Mouse (Mus musculus): ENCODE results near the gene Litaf. TPM values are rescaled to one million over a fixed set of nuclear protein-coding genes. Genes with fewer than 3 reads are reported as not detected.

Gene Litaf
- polyA plus RNA-seq, 1 experiment from 2014 or later: 44.5 TPM

GRCm38 (mm10) chr16:10940661-10941060 lies 125.3 kb downstream of the Litaf start:
- H3K27ac ChIP-seq (ENCODE audit: low read depth, low read length): no peak overlapping the region
- ATAC-seq: no peak
- no peak overlapping the region for H3K9ac ChIP-seq (ENCODE audit: low read length)

GRCm38 (mm10) chr16:10939932-10940331 lies 126.0 kb downstream of the Litaf start:
- H3K9ac ChIP-seq (ENCODE audit: low read length): no peak overlapping the region
- H3K4me2 ChIP-seq (ENCODE audit: low read length): no peak overlapping the region
- H3K27me3 ChIP-seq (replicated peaks; ENCODE audit: control insufficient read depth, insufficient read depth, low read length): no peaks in the 10 kb centered on the region
- WGBS: 92% methylated on average over 4 of the region's 4 CpGs
- H3K36me3 ChIP-seq (ENCODE audit: control insufficient read depth, insufficient read depth, low read length): no peaks in the 10 kb centered on the region
- no peak for ATAC-seq
- H3K27ac ChIP-seq (ENCODE audit: low read depth, low read length): no peak overlapping the region
- no peak for DNase-seq (ENCODE audit: low spot score)
- no peaks in the 10 kb centered on the region for H3K4me1 ChIP-seq (ENCODE audit: control insufficient read depth, insufficient read depth, low read length)
- no peak overlapping the region for H3K4me3 ChIP-seq (ENCODE audit: low read depth, low read length)
- no peaks in the 10 kb centered on the region for H3K9me3 ChIP-seq (replicated peaks; ENCODE audit: control insufficient read depth, low read length)

More at GRCm38 (mm10) chr16:10940661-10941060, 125.3 kb downstream of the Litaf start:
- no peak overlapping the region for H3K4me3 ChIP-seq (ENCODE audit: low read depth, low read length)
- H3K9me3 ChIP-seq (replicated peaks; ENCODE audit: control insufficient read depth, low read length): no peaks in the 10 kb centered on the region
- WGBS: 84% methylated on average over 2 of the region's 2 CpGs
- no peaks in the 10 kb centered on the region for H3K27me3 ChIP-seq (replicated peaks; ENCODE audit: control insufficient read depth, insufficient read depth, low read length)
- no peaks in the 10 kb centered on the region for H3K36me3 ChIP-seq (ENCODE audit: control insufficient read depth, insufficient read depth, low read length)
- no peak overlapping the region for H3K4me2 ChIP-seq (ENCODE audit: low read length)
- DNase-seq (ENCODE audit: low spot score): no peak
- H3K4me1 ChIP-seq (ENCODE audit: control insufficient read depth, insufficient read depth, low read length): no peaks in the 10 kb centered on the region

GRCm38 (mm10) chr16:10937497-10937896 lies 128.5 kb downstream of the Litaf start:
- Histone ChIP-seq H3K4me1 (ENCODE audit: control insufficient read depth, insufficient read depth, low read length) (no peaks in the 10 kb centered on the region), H3K9ac (ENCODE audit: low read length) (no peak overlapping the region), H3K9me3 (replicated peaks; ENCODE audit: control insufficient read depth, low read length) (no peaks in the 10 kb centered on the region), H3K36me3 (ENCODE audit: control insufficient read depth, insufficient read depth, low read length) (no peaks in the 10 kb centered on the region), H3K27ac (ENCODE audit: low read depth, low read length) (no peak overlapping the region), H3K4me2 (ENCODE audit: low read length) (no peak overlapping the region), H3K27me3 (replicated peaks; ENCODE audit: control insufficient read depth, insufficient read depth, low read length) (no peaks in the 10 kb centered on the region), H3K4me3 (ENCODE audit: low read depth, low read length) (no peak overlapping the region)
- ATAC-seq (no peak), DNase-seq (ENCODE audit: low spot score) (no peak)
- 83% methylated on average over 11 of the region's 11 CpGs for WGBS

- 34% methylated on average over 5 of the region's 5 CpGs for WGBS
- no peak for ATAC-seq
- Histone ChIP-seq H3K4me1 (ENCODE audit: control insufficient read depth, insufficient read depth, low read length) (no peaks in the 10 kb centered on the region), H3K36me3 (ENCODE audit: control insufficient read depth, insufficient read depth, low read length) (no peaks in the 10 kb centered on the region), H3K9me3 (replicated peaks; ENCODE audit: control insufficient read depth, low read length) (no peaks in the 10 kb centered on the region), H3K27ac (ENCODE audit: low read depth, low read length) (no peak overlapping the region), H3K4me3 (ENCODE audit: low read depth, low read length) (no peak overlapping the region), H3K9ac (ENCODE audit: low read length) (no peak overlapping the region), H3K4me2 (ENCODE audit: low read length) (no peak overlapping the region), H3K27me3 (replicated peaks; ENCODE audit: control insufficient read depth, insufficient read depth, low read length) (no peaks in the 10 kb centered on the region)
- DNase-seq (ENCODE audit: low spot score): no peak
These were observed 129.1 kb downstream of the Litaf start for GRCm38 (mm10) chr16:10936700-10937319.

GRCm38 (mm10) chr16:10934047-10934446 lies 131.9 kb downstream of the Litaf start:
- H3K4me2 ChIP-seq (ENCODE audit: low read length): no peak overlapping the region
- 100% methylated on average over 1 of the region's 1 CpGs for WGBS
- 0 out of 2 replicates have a peak, but pooled peaks cover 3% of the 10 kb centered on the region for H3K9me3 ChIP-seq (replicated peaks; ENCODE audit: control insufficient read depth, low read length)
- H3K36me3 ChIP-seq (ENCODE audit: control insufficient read depth, insufficient read depth, low read length): no peaks in the 10 kb centered on the region
- DNase-seq (ENCODE audit: low spot score): no peak
- H3K4me3 ChIP-seq (ENCODE audit: low read depth, low read length): no peak overlapping the region
- H3K27ac ChIP-seq (ENCODE audit: low read depth, low read length): no peak overlapping the region
- no peak overlapping the region for H3K9ac ChIP-seq (ENCODE audit: low read length)
- no peaks in the 10 kb centered on the region for H3K4me1 ChIP-seq (ENCODE audit: control insufficient read depth, insufficient read depth, low read length)
- no peak for ATAC-seq
- H3K27me3 ChIP-seq (replicated peaks; ENCODE audit: control insufficient read depth, insufficient read depth, low read length): no peaks in the 10 kb centered on the region

GRCm38 (mm10) chr16:10933372-10933771 lies 132.6 kb downstream of the Litaf start:
- peak; percentile 23 for DNase-seq (ENCODE audit: low spot score)
- Histone ChIP-seq H3K4me2 (ENCODE audit: low read length) (no peak overlapping the region), H3K4me3 (ENCODE audit: low read depth, low read length) (no peak overlapping the region), H3K9ac (ENCODE audit: low read length) (no peak overlapping the region), H3K27me3 (replicated peaks; ENCODE audit: control insufficient read depth, insufficient read depth, low read length) (no peaks in the 10 kb centered on the region), H3K27ac (ENCODE audit: low read depth, low read length) (no peak overlapping the region), H3K36me3 (ENCODE audit: control insufficient read depth, insufficient read depth, low read length) (no peaks in the 10 kb centered on the region), H3K9me3 (replicated peaks; ENCODE audit: control insufficient read depth, low read length) (0 out of 2 replicates have a peak, but pooled peaks cover 3% of the 10 kb centered on the region), H3K4me1 (ENCODE audit: control insufficient read depth, insufficient read depth, low read length) (no peaks in the 10 kb centered on the region)
- no peak for ATAC-seq
- WGBS: 73% methylated on average over 3 of the region's 3 CpGs

- Histone ChIP-seq H3K27me3 (replicated peaks; ENCODE audit: control insufficient read depth, insufficient read depth, low read length) (no peaks in the 10 kb centered on the region), H3K9me3 (replicated peaks; ENCODE audit: control insufficient read depth, low read length) (0 out of 2 replicates have a peak, but pooled peaks cover 3% of the 10 kb centered on the region), H3K36me3 (ENCODE audit: control insufficient read depth, insufficient read depth, low read length) (no peaks in the 10 kb centered on the region), H3K27ac (ENCODE audit: low read depth, low read length) (no peak overlapping the region), H3K4me1 (ENCODE audit: control insufficient read depth, insufficient read depth, low read length) (no peaks in the 10 kb centered on the region; the same call in 1 of the 2 replicates), H3K9ac (ENCODE audit: low read length) (no peak overlapping the region), H3K4me3 (ENCODE audit: low read depth, low read length) (no peak overlapping the region), H3K4me2 (ENCODE audit: low read length) (no peak overlapping the region)
- ATAC-seq (no peak), DNase-seq (ENCODE audit: low spot score) (no peak)
- 94% methylated on average over 1 of the region's 1 CpGs for WGBS
These were observed 138.9 kb downstream of the Litaf start for GRCm38 (mm10) chr16:10927026-10927425.

- no peak for ATAC-seq
- H3K27ac ChIP-seq (ENCODE audit: low read depth, low read length): peak overlapping the region; percentile 27; the same call in 1 of the 2 replicates
These were observed 140.3 kb downstream of the Litaf start for GRCm38 (mm10) chr16:10925591-10926180.

GRCm38 (mm10) chr16:10923561-10923960 lies 142.4 kb downstream of the Litaf start:
- ATAC-seq: no peak
- 65% methylated on average over 5 of the region's 5 CpGs for WGBS

More at GRCm38 (mm10) chr16:10925591-10926180, 140.3 kb downstream of the Litaf start:
- 45% methylated on average over 7 of the region's 7 CpGs for WGBS
- no peaks in the 10 kb centered on the region for H3K27me3 ChIP-seq (replicated peaks; ENCODE audit: control insufficient read depth, insufficient read depth, low read length)
- no peak overlapping the region for H3K9ac ChIP-seq (ENCODE audit: low read length)
- H3K9me3 ChIP-seq (replicated peaks; ENCODE audit: control insufficient read depth, low read length): 0 out of 2 replicates have a peak, but pooled peaks cover 3% of the 10 kb centered on the region
- no peaks in the 10 kb centered on the region for H3K36me3 ChIP-seq (ENCODE audit: control insufficient read depth, insufficient read depth, low read length)
- H3K4me3 ChIP-seq (ENCODE audit: low read depth, low read length): no peak overlapping the region
- peak; percentile 56 for DNase-seq (ENCODE audit: low spot score)
- H3K4me1 ChIP-seq (ENCODE audit: control insufficient read depth, insufficient read depth, low read length): no peaks in the 10 kb centered on the region; the same call in 1 of the 2 replicates
- H3K4me2 ChIP-seq (ENCODE audit: low read length): no peak overlapping the region

More at GRCm38 (mm10) chr16:10923561-10923960, 142.4 kb downstream of the Litaf start:
- no peak overlapping the region for H3K27ac ChIP-seq (ENCODE audit: low read depth, low read length)
- H3K4me3 ChIP-seq (ENCODE audit: low read depth, low read length): no peak overlapping the region
- no peaks in the 10 kb centered on the region for H3K27me3 ChIP-seq (replicated peaks; ENCODE audit: control insufficient read depth, insufficient read depth, low read length)
- no peak for DNase-seq (ENCODE audit: low spot score)
- no peaks in the 10 kb centered on the region; the same call in 1 of the 2 replicates for H3K4me1 ChIP-seq (ENCODE audit: control insufficient read depth, insufficient read depth, low read length)
- H3K9ac ChIP-seq (ENCODE audit: low read length): no peak overlapping the region
- H3K4me2 ChIP-seq (ENCODE audit: low read length): no peak overlapping the region
- no peaks in the 10 kb centered on the region for H3K36me3 ChIP-seq (ENCODE audit: control insufficient read depth, insufficient read depth, low read length)
- no peaks in the 10 kb centered on the region for H3K9me3 ChIP-seq (replicated peaks; ENCODE audit: control insufficient read depth, low read length)
